In the genomic region with DNA sequence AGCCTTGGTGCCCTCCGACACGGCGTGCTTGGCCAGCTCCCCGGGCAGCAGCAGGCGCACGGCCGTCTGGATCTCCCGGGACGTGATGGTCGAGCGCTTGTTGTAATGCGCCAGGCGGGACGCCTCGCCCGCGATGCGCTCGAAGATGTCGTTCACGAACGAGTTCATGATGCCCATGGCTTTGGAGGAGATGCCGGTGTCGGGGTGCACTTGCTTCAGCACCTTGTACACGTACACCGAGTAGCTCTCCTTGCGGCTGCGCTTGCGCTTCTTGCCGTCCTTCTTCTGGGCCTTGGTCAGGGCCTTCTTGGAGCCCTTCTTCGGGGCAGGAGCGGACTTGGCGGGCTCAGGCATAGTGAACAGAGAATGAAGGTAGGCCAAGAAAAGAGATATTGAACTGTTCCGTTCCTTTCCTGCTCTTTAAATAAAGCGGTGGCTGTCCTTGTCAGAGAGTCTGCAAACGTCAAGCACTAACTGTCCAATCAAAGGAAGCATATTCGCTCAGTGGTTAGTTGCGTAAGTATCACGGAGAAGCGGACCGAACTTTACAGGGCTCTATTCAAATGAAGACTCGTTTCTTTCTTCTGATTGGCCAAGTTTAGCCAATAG, we compare ENCODE assay signal across 8 mouse cellular contexts. TPM values are rescaled to one million over a fixed set of nuclear protein-coding genes. Genes with fewer than 3 reads are reported as not detected.
DNase-seq lines count a peak whose midpoint lies in the region; ATAC-seq and TF ChIP-seq lines count a peak whose summit lies in the region.
"Not testable (repeated sequence)": the region's sequence is repeated elsewhere in the genome, so short reads cannot be mapped to it uniquely, and the experiment has no call there.

Gene Hist1h2bh, minus strand, starts transcription at position 394 of the 609 bp plus-strand sequence.

- peak; percentile 91 for DNase-seq in adipocyte (ENCODE audit: low spot score)
- DNase-seq in embryo, embryonic 10 days (ENCODE audit: low spot score) = peak; percentile 95
- peak; percentile 23 for DNase-seq in gastrocnemius, postnatal 10 days
- DNase-seq in hindbrain, postnatal 0 days (ENCODE audit: low spot score) = peak; percentile 91
- DNase-seq in left cerebral cortex, adult 9 months (ENCODE audit: low spot score in 2 of 2) = peak; percentile 82 to 86
- DNase-seq in right cerebral cortex, adult 2 months (ENCODE audit: low spot score in 2 of 2) = peak; percentile 72 to 79
- peak; percentile 55 for DNase-seq in urinary bladder, adult 2 months (ENCODE audit: low spot score)

- H3K4me1 ChIP-seq in hindbrain, postnatal 0 days (ENCODE audit: insufficient read depth, low read length) = not testable (repeated sequence)

- H3K4me2 ChIP-seq in hindbrain, postnatal 0 days (ENCODE audit: low read depth, low read length) = peak within 1 kb of the TSS; percentile 79

- H3K79me2 ChIP-seq in macrophage (ENCODE audit: inconsistent target) = not testable (repeated sequence)

- TF ChIP-seq CTCF in hindbrain, postnatal 0 days (IDR thresholded peaks at IDR 0.05; ENCODE audit: low read depth) = not testable (repeated sequence)

- peak within 1 kb of the TSS; percentile 88 for H3K27ac ChIP-seq in hindbrain, postnatal 0 days
- peak within 1 kb of the TSS; percentile 84 for H3K27ac ChIP-seq in macrophage

- H3K27me3 ChIP-seq in hindbrain, postnatal 0 days (ENCODE audit: insufficient read depth, low read length) = not testable (repeated sequence)

- not testable (repeated sequence) for H3K36me3 ChIP-seq in hindbrain, postnatal 0 days (ENCODE audit: insufficient read depth, low read length); macrophage (ENCODE audit: inconsistent target)

- peak within 1 kb of the TSS; percentile 47 for H3K4me3 ChIP-seq in hindbrain, postnatal 0 days (ENCODE audit: low read length)
- H3K4me3 ChIP-seq in macrophage (ENCODE audit: inconsistent target) = peak within 1 kb of the TSS; percentile 43

- WGBS in hindbrain, postnatal 0 days = under 1% methylated on average over 35 of the region's 42 CpGs
- 2% methylated on average over 18 of the region's 42 CpGs for WGBS in macrophage (ENCODE audit: missing documents)

- peak within 1 kb of the TSS; percentile 21; the same call in 1 of the 2 replicates for H3K9ac ChIP-seq in hindbrain, postnatal 0 days (replicated peaks; ENCODE audit: low read length)

- peak; percentile 88 for ATAC-seq in hindbrain, postnatal 0 days

- H3K9me3 ChIP-seq in hindbrain, postnatal 0 days (ENCODE audit: low read length) = not testable (repeated sequence)

RNA-seq across cellular contexts. Expression of gene Hist1h2bh, which starts in this region (rescaled TPM):
- total RNA-seq in gastrocnemius, postnatal 10 days (2021) = 10 to 100 TPM; 11.8 to 13.3 TPM
- total RNA-seq in hindbrain, postnatal 0 days (2014; rRNA removed) = 65.9 and 103 TPM in 2 replicates
- 0.13 and 0.35 TPM in 2 replicates for polyA plus RNA-seq in hindbrain, postnatal 0 days (2015; fragmentation: Nextera tagmentation; extraction: Ambion mirVana)
- total RNA-seq in macrophage (2018; cell fraction: chromatin; rRNA removed) = 1 to 10 TPM in 1 of 26 experiments, under 1 TPM in 7, not detected in 18; 0.51 to 1.7 (median 0.67) TPM
- total RNA-seq in macrophage (2018; cell fraction: cytosol; rRNA removed) = 1 to 10 TPM in 22 of 26 experiments, under 1 TPM in 4; 0.50 to 6.2 (median 1.7) TPM
- 1 to 10 TPM in 3 of 26 experiments, under 1 TPM in 10, not detected in 13; 0.24 to 2.9 (median 0.72) TPM for total RNA-seq in macrophage (2018; cell fraction: nucleus; rRNA removed)
- polyA plus RNA-seq in macrophage (2018) = 0.09 to 0.34 TPM (median 0.15 TPM) in 3 replicates
- polyA plus RNA-seq in urinary bladder, adult 2 months (2012; rRNA removed) = 0.60 and 0.69 TPM in 2 replicates

Comparison
In these comparisons a context has a peak if more than half of its experiments do, and no peak if none do; other contexts are left out.
1. Peak in every context shown above with its lines: DNase-seq, ATAC-seq, H3K4me3 ChIP-seq and H3K27ac ChIP-seq.
2. Peak in DNase-seq in urinary bladder, adult 2 months; RNA of the gene not detected or under 1 TPM.
3. DNase-seq: peak in every context shown above with its lines; median percentile 95 in embryo, embryonic 10 days; 91 in adipocyte; 91 in hindbrain, postnatal 0 days; 84 in left cerebral cortex, adult 9 months; 76 in right cerebral cortex, adult 2 months; 55 in urinary bladder, adult 2 months; 23 in gastrocnemius, postnatal 10 days.